Mouse (Mus musculus) left cerebral cortex, postnatal 4 days (tissue): ENCODE results near the gene Optc. TPM values are rescaled to one million over a fixed set of nuclear protein-coding genes. Genes with fewer than 3 reads are reported as not detected.

Experiments used
- DNase-seq: peaks from one replicate; pipeline ENCODE4 v3.0.0-alpha.2; 2022
- intact Hi-C: fragments of 180-260 bp; cut with DNase I; formaldehyde crosslinking; loops from one replicate; pipeline ENCODE4 v1.15.1; 2025
- total RNA-seq, 2 experiments: library from RNA; stranded (reverse); gene quantifications; 2 replicates each; pipeline ENCODE4 v1.2.3; 2021

The Optc gene
- total RNA-seq, 2 experiments from 2014 or later, result 2.3 to 2.7 TPM

DNA sequence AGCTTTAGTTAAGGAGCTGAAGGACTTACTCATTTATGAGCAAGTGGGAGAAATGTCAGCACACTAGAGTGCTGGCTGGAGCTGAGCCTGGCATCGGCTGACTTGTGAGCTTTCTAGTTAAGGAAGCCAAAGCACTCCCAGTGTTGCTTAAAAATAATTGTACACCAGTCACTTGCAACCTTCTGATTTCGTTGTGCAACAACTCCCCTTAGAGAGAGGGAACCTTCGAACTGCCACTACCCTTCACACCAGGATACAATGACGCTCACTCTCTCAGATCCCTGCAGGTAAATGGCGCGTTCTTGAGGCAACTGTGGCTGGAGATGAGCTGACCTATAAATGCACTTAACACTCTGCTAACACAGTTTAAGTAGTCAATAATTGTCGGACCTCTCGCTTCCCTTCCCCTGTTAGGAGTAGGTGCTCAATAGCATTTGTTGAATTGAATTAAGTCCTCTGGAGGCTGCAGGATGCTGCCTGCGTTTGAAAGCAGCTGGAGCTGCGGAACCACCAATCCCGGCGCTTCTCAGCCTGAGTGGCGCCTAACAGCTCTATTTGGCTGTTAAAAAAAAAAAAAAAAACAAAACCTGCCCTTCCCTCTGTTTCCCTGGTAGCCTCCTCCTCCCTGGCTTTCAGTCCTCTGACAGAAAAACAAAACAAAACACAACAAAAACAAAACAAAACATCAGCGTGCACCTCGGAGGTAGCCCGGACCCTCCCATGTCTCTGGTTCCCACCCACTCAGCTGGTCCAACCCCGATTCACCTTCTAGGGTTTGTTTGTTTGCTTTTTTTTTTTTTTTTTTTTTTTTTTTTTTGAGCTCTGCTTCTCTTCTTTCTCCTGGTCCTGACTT, 53.2 kb downstream of the Optc start:
- no peak for DNase-seq
- intact Hi-C loops, result no loop called here

Other genes starting within 250 kb of the Optc start
- 10 to 100 TPM in 1 of 2 experiments, 1 to 10 TPM in 1; 6.5 to 14.2 TPM for gene Zbed6, start 247.1 kb downstream of the Optc start, total RNA-seq
- 10 to 100 TPM; 24.3 to 34.9 TPM for gene Gm38394, start 246.7 kb downstream of the Optc start, total RNA-seq
- under 1 TPM; 0.16 to 0.64 TPM for gene Lax1, start 217.9 kb downstream of the Optc start, total RNA-seq
- gene Atp2b4, start 107.0 kb downstream of the Optc start, total RNA-seq, result 100 to 1,000 TPM; 110 to 134 TPM
- 1 to 10 TPM; 1.9 to 2.6 TPM for gene Prelp, start 13.4 kb upstream of the Optc start, total RNA-seq
- gene Fmod, start 129.3 kb upstream of the Optc start, total RNA-seq, result 10 to 100 TPM; 19.0 to 20.0 TPM
- gene Btg2, start 171.1 kb upstream of the Optc start, total RNA-seq, result 1 to 10 TPM; 7.9 to 8.1 TPM
- under 1 TPM; 0.48 to 0.54 TPM for gene Chit1, start 203.2 kb upstream of the Optc start, total RNA-seq